Comparison of ENCODE assay signal across 13 mouse cellular contexts in the genomic region with DNA sequence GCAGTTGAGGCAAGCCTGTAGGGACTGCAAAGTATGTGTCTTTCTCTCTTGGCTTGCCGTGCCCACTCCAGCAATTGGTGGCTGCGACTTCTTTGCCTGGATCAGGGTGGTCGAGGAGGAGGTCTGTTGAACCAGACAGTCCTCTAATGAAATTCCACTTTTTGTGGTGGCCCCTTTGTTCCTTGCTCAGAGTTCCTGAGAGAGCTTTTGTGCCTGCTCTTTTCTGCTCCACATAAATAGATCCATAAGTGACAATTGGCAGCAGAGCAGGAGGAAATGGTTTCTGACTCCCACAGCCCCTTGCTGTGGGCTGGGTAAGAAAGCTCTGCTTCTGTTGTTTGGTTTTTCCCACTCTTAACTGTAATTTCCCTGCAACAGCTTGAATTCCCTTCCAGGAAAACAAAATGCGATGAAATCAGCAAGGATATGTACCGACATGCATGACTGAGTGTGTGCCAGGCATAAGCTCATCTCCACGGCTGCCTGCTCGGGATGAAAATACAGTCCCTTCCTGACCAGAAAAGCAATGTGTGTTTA. TPM values are rescaled to one million over a fixed set of nuclear protein-coding genes. Genes with fewer than 3 reads are reported as not detected.
A peak's percentile ranks its signal among the peaks of the same experiment; 100 is the strongest.
DNase-seq lines count a peak whose midpoint lies in the region; ATAC-seq lines count a peak whose summit lies in the region.
"Had no signal": no experiment of that assay in that cellular context is flagged by ENCODE, and none has a peak within 500 bp of the region (broad histone marks: within the 10 kb centered on the region; RNA-seq: fewer than 3 reads in every experiment).

No protein-coding gene starts in this region.

- intact Hi-C loops in heart, postnatal 10 days (cut with DNase I), result no loop called here

- H3K4me3 ChIP-seq in heart, embryonic 15.5 days, result no peak overlapping the region
- no peak overlapping the region for H3K4me3 ChIP-seq in embryonic facial prominence, embryonic 13.5 days
- no peak overlapping the region for H3K4me3 ChIP-seq in limb, embryonic 15.5 days
- H3K4me3 ChIP-seq: heart, adult 2 months; kidney, embryonic 15.5 days; limb, embryonic 13.5 days had no signal

- no peak overlapping the region for H3K9ac ChIP-seq in heart, embryonic 15.5 days
- 0 out of 2 replicates have a peak overlapping the region, but pooled peaks have one; percentile 11 for H3K9ac ChIP-seq in embryonic facial prominence, embryonic 13.5 days
- no peak overlapping the region for H3K9ac ChIP-seq in limb, embryonic 15.5 days
- H3K9ac ChIP-seq: kidney, embryonic 15.5 days; limb, embryonic 13.5 days had no signal

- H3K4me2 ChIP-seq in heart, embryonic 15.5 days, result no peak overlapping the region
- peak overlapping the region; percentile 33 for H3K4me2 ChIP-seq in embryonic facial prominence, embryonic 13.5 days
- 0 out of 2 replicates have a peak overlapping the region, but pooled peaks have one; percentile 4 for H3K4me2 ChIP-seq in limb, embryonic 15.5 days
- H3K4me2 ChIP-seq: kidney, embryonic 15.5 days; limb, embryonic 13.5 days had no signal

- 52% methylated on average over 7 of the region's 7 CpGs for WGBS in heart, embryonic 15.5 days
- WGBS in embryonic facial prominence, embryonic 13.5 days, result 19% methylated on average over 7 of the region's 7 CpGs
- 40% methylated on average over 7 of the region's 7 CpGs for WGBS in limb, embryonic 15.5 days

- no peak for ATAC-seq in heart, embryonic 15.5 days (replicated peaks; ENCODE audit: insufficient number of reproducible peaks, insufficient read depth, low FRiP score, low read depth)
- peak; percentile 52 for ATAC-seq in embryonic facial prominence, embryonic 13.5 days (ENCODE audit: insufficient number of reproducible peaks, insufficient read depth, low FRiP score, low TSS enrichment, low read depth)
- ATAC-seq in limb, embryonic 15.5 days (ENCODE audit: insufficient number of reproducible peaks, low FRiP score, low TSS enrichment, low read depth), result no peak

- H3K36me3 ChIP-seq in heart, embryonic 15.5 days, result no peaks in the 10 kb centered on the region
- no peaks in the 10 kb centered on the region for H3K36me3 ChIP-seq in embryonic facial prominence, embryonic 13.5 days
- no peaks in the 10 kb centered on the region for H3K36me3 ChIP-seq in limb, embryonic 15.5 days
- H3K36me3 ChIP-seq: kidney, embryonic 15.5 days; limb, embryonic 13.5 days had no signal

- H3K9me3 ChIP-seq in heart, embryonic 15.5 days (replicated peaks), result no peaks in the 10 kb centered on the region
- H3K9me3 ChIP-seq in embryonic facial prominence, embryonic 13.5 days, result no peaks in the 10 kb centered on the region
- H3K9me3 ChIP-seq in limb, embryonic 15.5 days, result no peaks in the 10 kb centered on the region
- H3K9me3 ChIP-seq: kidney, embryonic 15.5 days; limb, embryonic 13.5 days had no signal

- H3K4me1 ChIP-seq in heart, embryonic 15.5 days (replicated peaks), result peaks cover 6% of the 10 kb centered on the region; the same call in 1 of the 2 replicates
- peaks cover 26% of the 10 kb centered on the region for H3K4me1 ChIP-seq in embryonic facial prominence, embryonic 13.5 days
- peaks cover 15% of the 10 kb centered on the region for H3K4me1 ChIP-seq in limb, embryonic 15.5 days

- no peak for DNase-seq in heart, postnatal 10 days
- DNase-seq in 3T3-L1 (ENCODE audit: low read depth, low spot score), result peak; percentile 15
- no peak for DNase-seq in gastrocnemius, postnatal 25 days
- DNase-seq in layer of hippocampus, postnatal 25 days (ENCODE audit: extremely low spot score in 1 of 2, low spot score in 1 of 2), result no peak
- no peak for DNase-seq in left cerebral cortex, adult 11 months (ENCODE audit: low spot score)
- DNase-seq: heart, adult 2 months; lung, postnatal 14 days had no signal

- H3K27ac ChIP-seq in heart, embryonic 15.5 days, result peak overlapping the region; percentile 38; the same call in 1 of the 2 replicates
- peak overlapping the region; percentile 85 for H3K27ac ChIP-seq in embryonic facial prominence, embryonic 13.5 days
- peak overlapping the region; percentile 75 for H3K27ac ChIP-seq in limb, embryonic 15.5 days
- H3K27ac ChIP-seq: heart, adult 2 months; kidney, embryonic 15.5 days; limb, embryonic 13.5 days had no signal

- no peaks in the 10 kb centered on the region for H3K27me3 ChIP-seq in heart, embryonic 15.5 days
- H3K27me3 ChIP-seq in embryonic facial prominence, embryonic 13.5 days, result no peaks in the 10 kb centered on the region
- no peaks in the 10 kb centered on the region for H3K27me3 ChIP-seq in limb, embryonic 15.5 days
- H3K27me3 ChIP-seq: kidney, embryonic 15.5 days; limb, embryonic 13.5 days had no signal

RNA-seq across cellular contexts. Expression of gene Pxdc1, which starts 22.6 kb away (rescaled TPM):
- 19.1 and 19.9 TPM in 2 replicates for polyA plus RNA-seq in heart, embryonic 15.5 days (2015; fragmentation: Nextera tagmentation; extraction: Ambion mirVana)
- 10 to 100 TPM; 18.2 to 24.3 TPM for total RNA-seq in heart, postnatal 10 days (2021)
- 20.7 and 25.5 TPM in 2 replicates for polyA plus RNA-seq in embryonic facial prominence, embryonic 13.5 days (2015; fragmentation: Nextera tagmentation; extraction: Ambion mirVana)
- polyA plus RNA-seq in limb, embryonic 15.5 days (2015; fragmentation: Nextera tagmentation; extraction: Ambion mirVana), result 26.2 and 29.0 TPM in 2 replicates
- 1 to 10 TPM; 4.6 TPM for total RNA-seq in gastrocnemius, postnatal 25 days (2021)
- 10 to 100 TPM; 15.5 to 20.8 TPM for total RNA-seq in layer of hippocampus, postnatal 25 days (2021)

RNA-seq across cellular contexts. Expression of gene Fam50b, which starts 58.7 kb away (rescaled TPM):
- polyA plus RNA-seq in heart, embryonic 15.5 days (2015; fragmentation: Nextera tagmentation; extraction: Ambion mirVana), result not detected in 2 replicates
- not detected for total RNA-seq in heart, postnatal 10 days (2021)
- polyA plus RNA-seq in embryonic facial prominence, embryonic 13.5 days (2015; fragmentation: Nextera tagmentation; extraction: Ambion mirVana), result not detected in 2 replicates
- polyA plus RNA-seq in limb, embryonic 15.5 days (2015; fragmentation: Nextera tagmentation; extraction: Ambion mirVana), result not detected in 2 replicates
- total RNA-seq in gastrocnemius, postnatal 25 days (2021), result not detected
- not detected for total RNA-seq in layer of hippocampus, postnatal 25 days (2021)
- total RNA-seq: heart, adult 2 months had no signal
- polyA plus RNA-seq: embryonic facial prominence, embryonic 11.5 days; heart, adult 2 months; kidney, embryonic 15.5 days; limb, embryonic 13.5 days had no signal
